Mouse (Mus musculus): Measurements from ENCODE around the gene March9.

March9 gene

DNA sequence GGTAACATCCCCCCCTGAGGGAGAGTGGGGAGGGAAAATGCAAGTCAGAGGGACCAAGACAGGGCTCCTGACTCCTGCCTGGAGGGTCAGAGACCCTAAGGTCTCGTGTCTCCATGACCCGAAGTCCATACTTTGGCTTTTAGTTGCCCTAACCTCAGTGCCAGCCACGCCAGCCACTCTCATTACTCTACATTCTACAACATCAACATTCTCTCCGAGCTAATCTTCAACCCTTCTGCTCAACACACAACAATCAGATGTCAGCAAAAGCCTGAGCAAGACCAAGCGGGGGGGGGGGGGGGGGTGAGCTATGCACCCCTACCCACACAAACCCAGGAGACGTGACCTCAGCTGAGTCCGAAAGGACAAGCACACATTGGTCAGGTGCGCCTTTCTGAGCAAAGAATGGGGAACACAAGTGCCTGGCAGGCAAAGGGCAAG, 26.7 kb downstream of the March9 start:
- no peak for DNase-seq (ENCODE audit: low spot score)

DNA sequence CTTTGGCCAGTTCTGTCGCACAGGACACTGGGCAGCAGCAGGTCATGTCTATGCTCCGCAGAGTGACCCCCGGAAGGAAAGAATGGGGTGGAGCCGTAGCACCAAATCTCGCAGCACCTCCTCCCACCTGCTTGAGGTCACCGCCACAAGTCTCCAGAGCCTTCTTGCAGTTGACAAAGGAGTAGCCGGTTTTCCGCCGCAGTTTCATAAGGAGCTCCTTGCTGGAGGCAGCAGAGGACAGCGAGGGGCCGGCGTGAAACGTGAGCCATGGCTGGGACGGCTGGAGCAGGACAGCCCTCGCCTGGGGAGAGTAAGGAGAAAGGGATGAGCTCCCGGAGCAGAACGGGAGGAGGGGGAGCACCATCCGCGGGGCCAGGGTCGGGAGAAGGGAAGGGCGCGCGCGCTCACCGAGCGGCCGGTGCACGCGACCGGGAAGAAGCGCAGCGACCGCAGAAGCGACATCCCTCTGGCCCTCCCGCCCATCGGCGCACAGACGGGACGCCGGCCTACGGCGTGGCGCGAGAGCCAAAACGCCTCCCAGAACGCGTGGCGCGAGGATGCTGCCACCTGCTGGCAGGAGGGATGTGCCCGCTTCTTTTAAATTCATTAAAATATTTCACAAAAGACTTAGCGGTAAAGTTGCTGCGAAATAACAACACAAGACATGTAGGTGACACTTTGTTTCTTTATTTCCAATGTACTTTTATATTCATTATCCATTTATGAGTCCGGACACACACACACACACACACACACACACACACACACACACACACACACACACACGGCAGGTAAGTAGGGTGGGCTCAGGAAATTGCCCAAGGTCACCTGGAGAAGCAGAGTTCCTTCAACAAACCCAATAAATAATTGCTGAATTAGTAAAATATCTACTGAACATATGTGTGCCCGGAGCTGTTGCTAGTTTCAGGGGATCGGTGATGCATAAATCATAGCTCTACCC, 29.4 kb downstream of the March9 start, which contains the start of gene Tsfm:
Gene Tsfm, minus strand, starts transcription at position 505 of the 961 bp plus-strand sequence.
- peak; percentile 80 for DNase-seq (ENCODE audit: low spot score)

GRCm38 (mm10) chr10:127018422-127018821, 41.6 kb downstream of the March9 start:
- DNase-seq (ENCODE audit: low spot score) = no peak

- no peak for DNase-seq (ENCODE audit: low spot score)
Measured at GRCm38 (mm10) chr10:127017071-127017470, 42.9 kb downstream of the March9 start.

DNA sequence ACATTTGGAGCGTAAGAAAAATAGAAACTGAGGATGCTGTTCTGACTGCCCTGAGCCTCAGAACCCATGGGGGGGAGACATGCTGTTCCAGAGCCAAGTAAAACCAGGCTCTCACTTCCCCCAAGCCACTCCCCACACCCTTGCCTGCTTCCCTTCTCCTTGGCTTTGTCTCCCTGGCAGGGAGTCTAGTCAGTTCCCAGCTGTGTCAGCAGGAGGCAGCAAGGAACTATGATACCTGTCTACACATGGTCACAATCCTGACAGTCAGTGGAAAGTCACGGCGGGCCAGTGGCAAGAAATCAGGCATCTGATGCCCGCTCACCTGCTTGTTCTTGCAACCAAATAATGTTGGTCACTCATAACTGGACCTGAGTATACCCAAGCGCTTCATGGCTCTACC, 43.5 kb downstream of the March9 start:
- DNase-seq (ENCODE audit: low spot score) = no peak

All from ovary, adult 18-20 months (tissue).